Mouse (Mus musculus) adrenal gland, postnatal 10 days (tissue): Measurements from ENCODE around the gene Qtrt2. TPM values are rescaled to one million over a fixed set of nuclear protein-coding genes. Genes with fewer than 3 reads are reported as not detected.

Experiments used
- DNase-seq: peaks from one replicate; pipeline ENCODE4 v3.0.0; 2021; ENCODE audit warnings: mixed read lengths
- long read RNA-seq, 2 experiments: library from polyadenylated mRNA; stranded (forward); transcript quantifications; one replicate each; pipeline ENCODE4 v2.0.0; 2021
- total RNA-seq, 2 experiments: library from RNA; stranded (reverse); gene quantifications; 2 replicates each; pipeline ENCODE4 v1.2.3; 2021

The Qtrt2 gene
- total RNA-seq, result 10 to 100 TPM; 26.8 to 34.0 TPM
- long read RNA-seq, experiment 1, partial matches to known transcripts, result 2 of 6 reads
- long read RNA-seq, experiment 1, other reads (novel, unspliced or antisense), result 4 of 6 reads
- long read RNA-seq, experiment 2, partial matches to known transcripts, result 0 of 8 reads
- long read RNA-seq, experiment 2, other reads (novel, unspliced or antisense), result 8 of 8 reads

DNA sequence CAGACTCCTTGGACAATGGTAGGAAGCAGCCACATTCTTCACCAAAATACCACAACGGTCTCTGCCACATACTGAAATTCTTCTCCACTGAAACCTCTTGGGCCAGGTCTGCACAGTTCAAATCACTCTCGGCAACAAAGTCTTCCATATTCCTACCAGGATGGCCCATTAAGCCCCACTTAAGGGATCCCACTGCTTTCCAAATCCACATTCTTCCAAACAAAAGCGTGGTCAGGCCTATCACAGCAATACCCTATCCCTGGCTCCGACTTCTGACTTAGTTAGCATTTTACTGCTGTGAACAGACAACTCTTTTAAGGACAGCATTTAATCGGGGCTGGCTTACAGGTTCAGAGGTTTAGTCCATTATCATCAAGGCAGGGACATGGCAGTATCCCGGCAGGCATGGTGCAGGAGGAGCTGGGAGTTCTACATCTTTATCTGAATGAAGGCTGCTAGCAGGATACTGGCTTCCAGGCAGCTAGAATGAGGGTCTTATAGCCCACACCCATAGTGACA is at the start of gene Qtrt2:
TSS of gene Qtrt2 (minus strand) at position 469 of the 519 bp plus-strand sequence.
- no peak for DNase-seq

DNA sequence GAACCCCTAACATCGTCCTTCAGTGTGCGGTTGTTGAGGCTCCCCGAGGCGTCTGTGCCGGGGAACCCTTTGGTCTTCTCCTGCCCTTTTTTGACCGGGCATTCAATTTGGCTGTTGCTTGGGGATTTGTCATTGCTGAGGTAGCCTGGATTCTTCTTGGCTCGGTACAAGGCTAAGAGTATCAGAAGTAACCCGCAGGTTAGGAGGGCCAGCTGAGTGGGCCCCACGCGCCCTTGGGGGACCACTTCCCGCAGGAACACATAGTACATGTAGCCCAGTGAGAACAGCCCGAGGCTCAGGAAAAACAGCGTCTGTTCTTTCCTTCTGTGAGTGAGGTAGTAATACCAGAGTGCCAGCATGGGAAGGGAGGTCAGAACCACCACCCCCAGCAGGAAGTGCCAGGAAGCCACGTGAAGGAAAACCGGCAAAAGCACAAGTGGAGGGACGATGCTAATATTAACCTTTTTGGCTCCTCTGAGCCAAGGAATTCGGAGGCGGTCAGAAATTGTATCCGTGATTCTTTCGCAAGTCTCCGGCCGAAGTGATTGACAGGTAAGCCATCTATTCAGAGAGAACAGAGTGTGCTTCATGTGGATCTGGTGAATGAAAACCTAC is 47.1 kb upstream of the Qtrt2 start:
- no peak for DNase-seq

- DNase-seq, result no peak
Measured at GRCm38 (mm10) chr16:43973147-43973546, 46.5 kb upstream of the Qtrt2 start.

GRCm38 (mm10) chr16:43972391-43972790 is 45.8 kb upstream of the Qtrt2 start:
- no peak for DNase-seq

- no peak for DNase-seq
Measured at GRCm38 (mm10) chr16:43971741-43972140, 45.1 kb upstream of the Qtrt2 start.

GRCm38 (mm10) chr16:43971189-43971588 is 44.6 kb upstream of the Qtrt2 start:
- DNase-seq, result no peak

DNA sequence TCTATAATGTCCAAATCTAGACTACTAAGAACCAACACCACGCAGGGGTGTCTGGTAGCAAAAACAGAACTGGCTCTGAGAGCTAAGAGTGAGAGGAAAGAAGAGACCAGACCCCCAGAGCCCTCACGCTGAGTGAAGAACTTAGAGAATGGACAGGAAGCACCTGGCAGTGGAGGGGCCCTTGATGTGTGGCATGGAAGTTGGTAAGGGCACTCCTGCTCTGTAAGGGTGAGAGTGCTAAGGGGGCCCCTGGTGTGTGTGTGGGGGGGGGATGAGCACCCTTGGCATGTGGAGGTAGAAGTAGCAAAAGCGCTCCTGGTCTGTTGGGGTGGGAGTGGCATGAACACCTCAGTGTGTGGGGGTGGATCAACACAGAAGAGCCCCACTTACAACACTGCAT is 43.8 kb upstream of the Qtrt2 start:
- no peak for DNase-seq

DNA sequence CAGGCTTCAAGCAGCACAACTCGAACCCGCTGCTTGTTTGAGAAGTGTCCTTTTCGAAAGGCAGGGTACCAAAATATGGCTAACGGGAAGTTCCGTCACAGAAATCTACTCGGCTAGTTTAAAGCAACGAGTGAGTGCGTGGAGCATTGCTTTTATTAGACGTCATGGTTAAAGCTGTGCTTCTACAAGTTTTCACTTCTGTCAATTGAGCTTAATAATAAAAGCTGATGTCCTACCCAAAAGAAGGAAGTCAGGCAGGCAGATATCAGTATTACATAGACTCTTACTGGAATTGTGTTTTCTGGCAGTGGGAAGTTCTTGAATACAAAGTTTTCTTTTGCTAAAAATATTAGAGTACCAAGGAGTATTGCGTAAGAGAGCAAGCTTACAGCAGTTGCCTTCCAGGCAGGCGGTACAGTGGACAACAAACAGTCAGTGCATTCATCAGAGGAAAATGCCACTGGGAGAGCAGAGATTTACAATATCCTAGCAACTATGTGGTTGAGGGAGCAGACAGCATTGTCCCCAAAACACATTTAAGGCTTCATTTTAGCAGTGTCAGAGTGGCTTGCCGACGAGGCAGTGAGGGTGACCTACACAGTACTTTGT is 39.3 kb upstream of the Qtrt2 start:
- no peak for DNase-seq

GRCm38 (mm10) chr16:43963780-43964179 is 37.2 kb upstream of the Qtrt2 start:
- DNase-seq, result no peak

- DNase-seq, result no peak
Measured at GRCm38 (mm10) chr16:43963291-43963690, 36.7 kb upstream of the Qtrt2 start.

DNA sequence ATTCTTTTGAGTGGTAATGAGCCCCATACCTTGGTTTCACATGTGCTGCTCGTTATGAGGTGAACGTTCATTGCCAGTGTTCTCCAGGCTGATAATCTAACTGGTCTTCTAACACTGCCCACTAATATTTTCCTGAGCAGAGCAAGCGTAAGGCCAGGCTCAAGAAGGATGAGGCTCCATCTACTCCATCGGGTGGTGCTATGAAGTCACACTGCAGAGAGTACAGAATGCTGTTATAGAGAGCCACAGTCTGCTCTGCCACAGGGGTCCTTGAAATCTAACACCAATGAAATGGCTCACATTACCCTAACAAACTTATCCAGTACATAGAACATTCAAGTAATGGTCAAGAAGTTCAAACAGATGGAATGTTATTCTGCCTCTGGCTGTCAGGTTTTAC is 31.4 kb upstream of the Qtrt2 start:
- DNase-seq, result no peak

DNA sequence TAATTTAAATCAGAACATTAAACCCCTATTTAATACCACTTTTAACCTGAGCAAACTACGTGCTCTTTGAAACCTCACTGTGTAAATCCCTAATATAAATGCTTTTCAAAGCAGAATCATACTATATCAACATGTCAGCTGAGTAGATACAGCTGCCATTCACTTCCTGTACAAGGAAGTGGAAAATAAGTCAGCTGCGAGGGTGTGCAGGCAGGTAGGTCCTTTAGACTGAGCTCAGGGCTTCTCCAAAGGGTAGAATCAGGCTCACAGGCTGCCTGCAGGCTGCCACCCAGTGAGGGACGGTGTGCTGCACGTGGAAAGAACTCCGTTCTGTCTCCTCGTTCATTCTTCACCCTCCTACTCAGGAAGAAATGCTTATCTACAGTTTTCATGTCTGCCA is 28.3 kb upstream of the Qtrt2 start:
- DNase-seq, result no peak

- no peak for DNase-seq
Measured at GRCm38 (mm10) chr16:43951591-43951990, 25.0 kb upstream of the Qtrt2 start.

- no peak for DNase-seq
Measured at GRCm38 (mm10) chr16:43945869-43946268, 19.3 kb upstream of the Qtrt2 start.

- no peak for DNase-seq
Measured at GRCm38 (mm10) chr16:43945351-43945750, 18.7 kb upstream of the Qtrt2 start.

- peak; percentile 20 for DNase-seq
Measured at GRCm38 (mm10) chr16:43940846-43941245, 14.2 kb upstream of the Qtrt2 start.

- DNase-seq, result no peak
Measured at GRCm38 (mm10) chr16:43935892-43936291, 9.3 kb upstream of the Qtrt2 start.

- no peak for DNase-seq
Measured at GRCm38 (mm10) chr16:43935367-43935766, 8.8 kb upstream of the Qtrt2 start.

DNA sequence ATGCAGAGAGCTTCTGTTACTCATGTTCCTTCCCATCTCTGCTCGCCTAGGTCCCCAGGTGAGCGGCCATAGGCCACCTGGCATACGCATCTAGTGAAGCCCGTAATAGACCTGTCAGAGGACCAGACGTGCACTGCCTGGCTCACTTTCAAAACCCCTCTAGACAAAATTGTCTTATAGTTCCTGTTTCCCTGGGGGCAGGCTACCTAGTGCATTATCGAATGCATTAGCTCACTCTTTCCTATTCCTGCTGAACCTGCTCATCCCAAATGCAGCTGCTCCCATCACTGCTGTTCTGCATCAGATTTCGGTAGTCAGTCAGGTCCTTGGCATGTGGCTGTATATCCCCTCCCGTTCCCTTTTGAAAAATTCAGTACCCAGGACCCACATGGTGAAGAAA is 8.2 kb upstream of the Qtrt2 start:
- DNase-seq, result no peak

- no peak for DNase-seq
Measured at GRCm38 (mm10) chr16:43933041-43933440, 6.4 kb upstream of the Qtrt2 start.

- no peak for DNase-seq
Measured at GRCm38 (mm10) chr16:43932319-43932718, 5.7 kb upstream of the Qtrt2 start.

DNA sequence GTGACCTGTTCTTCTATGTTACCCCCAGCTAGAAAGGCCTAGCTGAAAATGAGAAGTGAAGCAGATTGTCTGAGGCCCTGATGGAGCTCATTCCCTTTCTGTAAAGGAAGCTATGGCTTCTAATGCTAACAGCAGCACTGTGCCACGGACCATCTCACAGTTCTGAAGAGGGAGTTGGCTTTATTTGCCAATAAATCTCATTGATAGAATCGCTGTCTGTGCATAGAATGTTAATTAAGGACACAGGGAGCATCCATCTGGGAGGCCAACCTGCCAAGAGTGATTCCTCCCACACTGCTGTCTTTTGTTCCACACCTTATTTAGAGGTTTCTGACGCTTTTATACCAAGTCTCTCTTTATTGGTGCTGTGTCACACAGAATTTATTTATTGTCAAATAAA is 4.9 kb upstream of the Qtrt2 start:
- no peak for DNase-seq

DNA sequence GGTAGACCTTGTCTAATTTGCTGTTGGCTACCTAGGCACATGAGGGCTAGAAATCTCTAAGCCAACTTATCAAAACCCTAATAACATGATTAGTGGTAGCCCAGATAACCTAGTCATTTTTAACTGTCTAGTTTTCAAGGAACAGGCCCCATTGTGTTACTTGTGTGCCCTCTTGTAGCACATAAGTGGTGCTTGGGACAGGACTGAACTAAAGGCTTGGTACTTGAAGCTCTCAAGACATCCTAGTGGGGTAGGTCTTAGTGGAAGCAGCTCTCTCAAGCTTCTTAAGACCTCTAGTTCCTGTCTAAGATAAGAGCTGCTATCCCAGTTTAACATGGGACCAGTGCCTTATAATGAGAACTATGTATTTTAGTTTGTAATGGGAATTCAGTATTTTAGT is 4.0 kb upstream of the Qtrt2 start:
- DNase-seq, result no peak

- no peak for DNase-seq
Measured at GRCm38 (mm10) chr16:43925846-43926245, 763 bp downstream of the Qtrt2 start.
